9 mouse cellular contexts compared by ENCODE assay signal in the genomic region with DNA sequence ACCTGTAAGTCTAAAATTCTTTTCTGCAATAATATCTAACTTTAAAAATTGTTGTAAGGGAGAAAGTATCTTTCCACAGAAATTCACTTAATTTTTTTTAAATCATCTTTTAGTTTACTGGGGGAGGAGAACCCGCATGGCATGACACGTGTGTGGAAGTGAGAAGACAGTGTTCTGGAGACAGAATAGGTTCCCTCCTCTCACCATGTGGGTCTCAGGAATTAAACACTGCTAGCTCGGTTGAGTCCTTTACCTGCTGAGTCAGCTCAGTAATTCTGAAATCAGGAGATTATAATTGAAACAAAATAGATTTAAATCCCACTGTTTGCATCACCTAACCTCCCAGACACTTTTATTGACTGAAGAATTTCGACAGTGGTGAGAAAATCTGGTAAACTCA. TPM values are rescaled to one million over a fixed set of nuclear protein-coding genes. Genes with fewer than 3 reads are reported as not detected.
DNase-seq lines count a peak whose midpoint lies in the region; ATAC-seq lines count a peak whose summit lies in the region.
"Had no signal": no experiment of that assay in that cellular context is flagged by ENCODE, and none has a peak within 500 bp of the region (broad histone marks: within the 10 kb centered on the region; RNA-seq: fewer than 3 reads in every experiment).

No protein-coding gene starts in this region.

- no peak for DNase-seq in heart, postnatal 14 days
- no peak for DNase-seq in neural tube, embryonic 10.5 days (ENCODE audit: extremely low spot score, low spot score)
- no peak for DNase-seq in thymus, adult 18-20 months
- DNase-seq in frontal cortex, postnatal 36 days (ENCODE audit: low spot score in 2 of 2), result no peak
- DNase-seq: adrenal gland, postnatal 14 days had no signal

- no peaks in the 10 kb centered on the region for H3K9me3 ChIP-seq in heart, embryonic 15.5 days (replicated peaks)
- 0 out of 2 replicates have a peak, but pooled peaks cover 10% of the 10 kb centered on the region for H3K9me3 ChIP-seq in neural tube, embryonic 12.5 days
- no peaks in the 10 kb centered on the region for H3K9me3 ChIP-seq in intestine, embryonic 15.5 days
- H3K9me3 ChIP-seq in stomach, embryonic 16.5 days (replicated peaks; ENCODE audit: control insufficient read depth, low read length), result no peaks in the 10 kb centered on the region

- H3K36me3 ChIP-seq in heart, embryonic 15.5 days, result peaks cover 17% of the 10 kb centered on the region
- peaks cover 21% of the 10 kb centered on the region for H3K36me3 ChIP-seq in neural tube, embryonic 12.5 days
- peaks cover 8% of the 10 kb centered on the region for H3K36me3 ChIP-seq in intestine, embryonic 15.5 days
- peaks cover 8% of the 10 kb centered on the region for H3K36me3 ChIP-seq in stomach, embryonic 16.5 days (ENCODE audit: control insufficient read depth, insufficient read depth, low read length)

- WGBS in heart, embryonic 15.5 days, result 47% methylated on average over 4 of the region's 4 CpGs
- 63% methylated on average over 4 of the region's 4 CpGs for WGBS in neural tube, embryonic 12.5 days
- 47% methylated on average over 4 of the region's 4 CpGs for WGBS in intestine, embryonic 15.5 days
- 49% methylated on average over 4 of the region's 4 CpGs for WGBS in stomach, embryonic 16.5 days

- no peak overlapping the region for H3K9ac ChIP-seq in heart, embryonic 15.5 days
- H3K9ac ChIP-seq in neural tube, embryonic 12.5 days, result no peak overlapping the region
- no peak overlapping the region for H3K9ac ChIP-seq in intestine, embryonic 15.5 days
- no peak overlapping the region for H3K9ac ChIP-seq in stomach, embryonic 16.5 days (ENCODE audit: low read length)

- no peaks in the 10 kb centered on the region for H3K27me3 ChIP-seq in heart, embryonic 15.5 days
- no peaks in the 10 kb centered on the region for H3K27me3 ChIP-seq in neural tube, embryonic 12.5 days (replicated peaks)
- no peaks in the 10 kb centered on the region for H3K27me3 ChIP-seq in intestine, embryonic 15.5 days (replicated peaks)
- H3K27me3 ChIP-seq in stomach, embryonic 16.5 days (ENCODE audit: control insufficient read depth, insufficient read depth, low read length), result no peaks in the 10 kb centered on the region

- peak overlapping the region; percentile 68 for H3K4me3 ChIP-seq in heart, embryonic 15.5 days
- no peak overlapping the region for H3K4me3 ChIP-seq in neural tube, embryonic 12.5 days
- H3K4me3 ChIP-seq in intestine, embryonic 15.5 days (replicated peaks), result peak overlapping the region; percentile 72; the same call in 1 of the 2 replicates
- peak overlapping the region; percentile 84 for H3K4me3 ChIP-seq in stomach, embryonic 16.5 days (replicated peaks; ENCODE audit: low read length)

- intact Hi-C loops in heart, postnatal 14 days (cut with DNase I), result loop anchor here (10.0 kb wide), 1 partner anchor 155 kb away; a partner anchor contains a TSS

- no peak for ATAC-seq in heart, embryonic 15.5 days (replicated peaks; ENCODE audit: insufficient number of reproducible peaks, insufficient read depth, low FRiP score, low read depth)
- no peak for ATAC-seq in neural tube, embryonic 12.5 days (ENCODE audit: low FRiP score, low read depth)
- no peak for ATAC-seq in intestine, embryonic 15.5 days
- ATAC-seq in stomach, embryonic 16.5 days (ENCODE audit: insufficient read depth, low FRiP score), result no peak

- peak overlapping the region; percentile 62 for H3K4me2 ChIP-seq in heart, embryonic 15.5 days
- peak overlapping the region; percentile 58 for H3K4me2 ChIP-seq in neural tube, embryonic 12.5 days (replicated peaks)
- peak overlapping the region; percentile 65 for H3K4me2 ChIP-seq in intestine, embryonic 15.5 days (replicated peaks)
- H3K4me2 ChIP-seq in stomach, embryonic 16.5 days (ENCODE audit: low read depth, low read length), result peak overlapping the region; percentile 67

- H3K4me1 ChIP-seq in heart, embryonic 15.5 days (replicated peaks), result peaks cover 15% of the 10 kb centered on the region
- H3K4me1 ChIP-seq in neural tube, embryonic 12.5 days, result peaks cover 4% of the 10 kb centered on the region; the same call in 1 of the 2 replicates
- H3K4me1 ChIP-seq in intestine, embryonic 15.5 days (replicated peaks), result peaks cover 7% of the 10 kb centered on the region; the same call in 1 of the 2 replicates
- peaks cover 13% of the 10 kb centered on the region for H3K4me1 ChIP-seq in stomach, embryonic 16.5 days (ENCODE audit: control insufficient read depth, insufficient read depth, low read length)

- no peak overlapping the region for H3K27ac ChIP-seq in heart, embryonic 15.5 days
- no peak overlapping the region for H3K27ac ChIP-seq in neural tube, embryonic 12.5 days
- no peak overlapping the region for H3K27ac ChIP-seq in intestine, embryonic 15.5 days
- H3K27ac ChIP-seq in stomach, embryonic 16.5 days (ENCODE audit: low read length), result no peak overlapping the region

RNA-seq across cellular contexts. Expression of a gene that starts 1.3 kb away (rescaled TPM):
- 3.4 and 5.7 TPM in 2 replicates for polyA plus RNA-seq in heart, embryonic 15.5 days (2015; fragmentation: Nextera tagmentation; extraction: Ambion mirVana)
- 1 to 10 TPM in 1 of 2 experiments, under 1 TPM in 1; 0.76 to 1.4 TPM for total RNA-seq in heart, postnatal 14 days (2021)
- polyA plus RNA-seq in neural tube, embryonic 12.5 days (2016; fragmentation: Nextera tagmentation; extraction: Ambion mirVana), result 4.8 and 5.6 TPM in 2 replicates
- 9.0 and 10.2 TPM in 2 replicates for polyA plus RNA-seq in intestine, embryonic 15.5 days (2015; fragmentation: Nextera tagmentation; extraction: Ambion mirVana)
- polyA plus RNA-seq in stomach, embryonic 16.5 days (2015; fragmentation: Nextera tagmentation; extraction: Ambion mirVana), result 6.8 and 9.5 TPM in 2 replicates

RNA-seq across cellular contexts. Expression of a gene that starts 57.6 kb away (rescaled TPM):
- 11.8 and 12.3 TPM in 2 replicates for polyA plus RNA-seq in heart, embryonic 15.5 days (2015; fragmentation: Nextera tagmentation; extraction: Ambion mirVana)
- total RNA-seq in heart, postnatal 14 days (2021), result 1 to 10 TPM; 5.1 to 6.2 TPM
- polyA plus RNA-seq in neural tube, embryonic 12.5 days (2016; fragmentation: Nextera tagmentation; extraction: Ambion mirVana), result 40.4 and 44.2 TPM in 2 replicates
- polyA plus RNA-seq in intestine, embryonic 15.5 days (2015; fragmentation: Nextera tagmentation; extraction: Ambion mirVana), result 19.3 and 21.6 TPM in 2 replicates
- 22.2 and 23.0 TPM in 2 replicates for polyA plus RNA-seq in stomach, embryonic 16.5 days (2015; fragmentation: Nextera tagmentation; extraction: Ambion mirVana)
